Mouse (Mus musculus) right cerebral cortex, postnatal 14 days (tissue): ENCODE measurements around the gene Sytl3.

Experiments used
- DNase-seq: peaks from one replicate; pipeline ENCODE4 v3.0.0; 2022

Gene Sytl3

DNA sequence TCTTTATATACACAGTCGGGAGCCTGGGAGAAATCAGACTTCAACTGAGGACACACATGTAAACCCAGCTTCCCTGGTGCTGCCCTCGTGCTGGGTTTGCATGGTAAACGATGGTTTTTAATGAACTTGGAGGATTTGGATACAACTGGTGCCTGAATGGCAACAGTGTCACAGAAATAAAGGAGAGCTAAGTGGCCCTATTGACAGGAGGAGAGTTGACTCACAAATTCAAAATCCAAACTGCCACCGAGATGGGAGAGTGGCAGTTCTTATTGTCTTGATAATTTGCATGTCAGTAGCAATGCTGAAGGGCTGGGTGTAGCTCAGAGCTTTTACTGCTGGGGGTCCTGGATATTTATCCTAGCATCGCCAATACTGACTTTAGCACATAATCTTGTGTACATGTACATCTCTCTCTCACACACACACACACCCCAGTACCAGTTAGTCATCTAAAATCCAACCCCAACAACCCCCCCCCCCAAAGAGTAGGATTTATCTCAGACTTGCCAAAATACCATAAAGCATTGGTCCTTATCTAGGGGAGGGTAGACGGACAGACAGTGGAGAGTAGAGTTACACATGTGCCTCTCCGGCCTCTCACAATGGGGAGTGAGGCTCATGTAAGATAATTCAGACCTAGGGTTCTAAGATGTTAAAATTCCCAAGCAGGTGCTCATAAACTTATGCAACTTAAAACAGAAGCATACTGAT is 104.8 kb downstream of the Sytl3 start:
- no peak for DNase-seq

DNA sequence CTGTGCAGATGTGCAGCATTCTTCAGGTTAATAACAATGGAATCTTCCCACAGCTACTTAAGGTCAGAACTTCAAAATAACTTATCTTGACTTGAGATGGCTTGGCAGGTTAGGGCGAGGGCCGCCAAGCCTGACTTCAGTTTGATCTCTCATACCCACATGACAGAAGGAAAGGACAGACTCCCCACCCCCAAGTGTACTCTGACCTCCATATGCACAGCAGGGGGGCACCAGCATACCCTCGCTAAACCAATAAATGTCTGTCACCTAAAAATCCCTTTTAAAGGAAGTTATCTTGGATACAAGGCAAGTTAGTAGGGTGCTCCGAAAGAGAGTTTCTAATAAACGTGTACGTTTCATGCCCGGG is 105.3 kb downstream of the Sytl3 start:
- DNase-seq: no peak

DNA sequence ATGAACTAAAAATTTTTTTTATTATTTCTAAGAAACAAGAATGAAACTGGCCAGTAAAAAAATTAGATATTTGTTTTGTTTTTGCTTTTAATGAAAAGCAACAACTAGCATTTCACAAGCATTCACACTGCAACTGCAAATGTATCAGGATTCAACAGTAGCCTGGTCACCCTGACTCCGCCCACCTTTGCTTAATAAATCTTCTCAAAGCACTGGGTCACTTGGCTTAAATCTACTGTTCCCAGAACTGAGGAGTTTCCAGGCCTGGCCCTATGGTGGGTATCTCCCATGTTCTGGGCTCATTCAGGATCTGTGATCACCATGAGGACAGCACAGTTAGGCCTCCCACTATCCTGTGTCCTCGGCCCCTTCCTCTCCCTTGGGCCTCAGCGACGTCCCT is 105.8 kb downstream of the Sytl3 start:
- DNase-seq: no peak

DNA sequence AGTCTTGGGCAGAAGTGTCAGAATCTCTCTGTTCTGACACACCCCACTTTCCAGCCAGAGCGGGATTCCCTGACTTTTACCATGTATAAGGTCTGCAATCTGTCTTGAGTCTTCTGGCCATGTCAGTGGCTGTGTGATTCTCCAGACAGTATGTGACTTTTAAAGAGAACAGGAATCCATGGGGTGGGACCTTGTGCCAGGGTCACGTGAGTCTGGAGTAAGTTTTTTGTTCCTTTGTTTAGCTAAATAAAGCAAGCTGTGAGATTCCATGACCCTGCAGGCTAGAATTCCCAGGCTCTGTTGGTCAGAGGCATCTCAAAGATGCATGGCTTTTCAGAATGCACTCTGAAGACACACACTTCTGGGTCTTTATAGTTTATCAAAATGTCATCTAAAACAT is 107.0 kb downstream of the Sytl3 start:
- DNase-seq: no peak

DNA sequence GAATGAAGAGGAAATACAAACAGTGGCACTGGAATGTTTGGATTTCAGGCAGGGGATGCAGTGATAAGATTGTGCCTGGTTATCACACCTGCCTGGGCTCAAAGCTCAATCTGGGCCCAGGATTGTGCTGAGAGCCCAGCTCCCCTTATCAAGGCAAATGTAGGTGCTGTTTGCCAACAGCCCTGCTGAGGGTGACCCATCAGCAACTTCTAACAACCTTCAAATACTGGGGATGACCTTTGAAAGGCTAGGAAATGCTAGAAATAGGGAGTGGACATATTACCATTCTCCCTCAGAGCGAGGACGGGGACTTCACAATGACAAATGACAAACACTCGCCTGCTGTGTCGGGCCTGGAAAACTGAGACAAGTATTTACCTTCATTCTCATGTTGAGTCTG is 107.9 kb downstream of the Sytl3 start:
- no peak for DNase-seq

DNA sequence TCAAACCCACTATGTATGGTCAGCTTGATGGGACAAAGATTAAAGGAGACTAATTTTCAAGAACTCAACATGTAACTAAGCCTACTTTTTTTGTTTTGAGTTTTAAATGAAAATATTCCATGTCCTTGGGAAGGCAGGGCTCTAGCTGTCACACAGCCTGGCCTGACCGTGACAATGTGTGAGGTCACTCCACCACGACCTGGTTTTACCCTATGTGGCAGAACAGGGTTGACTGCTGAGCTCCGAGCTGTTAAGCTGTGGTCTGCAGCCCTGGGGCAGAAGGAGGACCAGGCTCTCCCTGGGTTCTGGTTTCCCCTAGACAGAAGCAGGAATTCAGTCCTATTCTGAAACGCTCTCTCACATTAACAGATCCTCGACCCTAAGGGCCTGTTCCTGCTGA is 108.9 kb downstream of the Sytl3 start:
- no peak for DNase-seq

DNA sequence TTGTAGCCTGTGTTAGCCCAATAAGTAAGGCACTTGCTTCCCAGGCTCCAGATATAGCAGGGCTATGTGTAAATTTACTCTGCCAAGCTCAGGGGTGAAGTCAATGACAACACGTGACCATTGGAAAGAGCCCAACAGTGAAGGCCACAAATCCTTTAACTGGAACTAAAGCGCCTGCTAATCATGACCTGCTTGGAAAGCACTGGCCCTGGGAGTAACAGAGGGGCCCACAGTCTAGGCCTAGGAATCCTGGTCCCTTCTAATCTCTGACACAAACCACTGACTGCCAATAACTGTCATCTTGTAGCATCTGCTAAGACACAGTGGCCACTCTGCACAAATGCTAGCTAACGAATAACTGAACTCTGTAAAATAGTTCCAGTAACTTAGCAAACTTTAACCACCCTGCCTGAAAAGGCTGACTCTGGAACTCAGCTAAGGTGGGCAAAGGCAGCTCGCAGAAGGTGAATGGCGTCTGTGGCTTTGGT is 109.5 kb downstream of the Sytl3 start:
- DNase-seq: no peak

DNA sequence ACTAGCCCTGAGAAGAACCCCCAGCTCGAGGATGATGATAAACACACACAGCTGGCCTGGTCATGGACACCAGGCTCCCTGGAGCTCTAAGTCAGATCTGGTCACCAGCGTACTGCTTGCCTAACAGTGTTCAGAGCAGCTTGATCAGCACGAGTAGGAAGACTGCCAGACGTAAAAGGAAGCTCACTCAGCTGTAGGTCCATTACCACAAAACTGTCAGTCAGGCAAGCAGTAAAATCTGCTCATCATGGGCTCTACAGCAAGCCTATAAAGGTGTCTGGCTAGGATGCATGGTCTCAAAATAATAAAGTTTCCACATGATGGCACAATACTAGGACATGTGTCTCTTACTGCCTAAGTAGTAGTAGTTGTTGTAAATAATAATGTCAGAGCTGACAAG is 110.7 kb downstream of the Sytl3 start:
- DNase-seq: no peak

DNA sequence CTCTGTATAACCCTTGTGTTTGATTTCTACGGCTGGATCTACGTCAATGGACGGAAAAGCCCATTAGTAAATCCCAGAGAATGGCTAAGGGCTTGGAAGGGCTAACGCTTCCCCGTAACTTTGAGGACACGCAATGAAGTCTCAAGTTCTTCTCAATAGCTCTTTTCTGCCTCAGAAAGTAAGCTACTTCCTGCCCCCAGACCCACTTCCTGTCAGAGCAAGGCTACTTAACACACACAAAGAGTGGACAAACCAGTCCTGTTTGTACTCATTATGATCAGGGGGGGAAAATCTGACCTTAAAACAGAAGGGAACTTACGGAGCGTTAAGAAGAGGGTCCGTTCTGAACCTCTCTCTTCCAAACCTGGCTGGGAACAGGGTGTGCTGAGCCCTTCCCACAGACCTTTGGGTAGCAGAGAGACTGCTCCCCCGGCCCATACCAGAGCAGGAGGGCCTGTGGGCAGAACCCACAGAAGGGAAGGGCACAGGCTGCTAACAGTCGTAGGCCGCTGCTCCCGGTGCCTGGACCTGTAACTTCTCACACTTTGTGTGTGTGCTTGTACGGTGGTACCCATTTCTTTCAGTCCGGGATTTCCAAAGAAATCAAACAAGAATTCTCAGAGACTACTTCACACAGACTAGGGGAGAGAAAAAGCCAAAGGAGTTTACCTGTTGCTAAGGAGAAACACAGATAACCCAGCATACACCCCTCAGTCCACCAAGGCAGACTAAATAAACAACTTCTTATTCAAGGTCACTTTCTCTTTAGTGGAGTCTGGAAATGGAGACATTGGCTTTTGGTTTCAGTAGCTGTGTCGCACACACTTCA is 113.0 kb downstream of the Sytl3 start:
- no peak for DNase-seq

DNA sequence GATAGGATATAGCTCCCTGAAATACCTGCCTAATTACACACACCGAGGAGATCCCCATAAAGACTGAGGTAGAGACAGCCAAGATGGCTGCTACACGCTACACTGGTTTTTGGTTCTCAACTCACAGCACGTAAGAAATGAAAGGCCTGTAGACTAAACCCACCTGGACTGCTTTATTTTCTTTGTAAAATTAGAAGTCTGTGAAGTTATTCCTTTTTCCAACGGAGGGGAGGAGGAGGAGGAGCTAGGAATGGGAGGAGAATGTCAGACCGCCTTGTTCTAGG is 113.5 kb downstream of the Sytl3 start:
- DNase-seq: no peak

DNA sequence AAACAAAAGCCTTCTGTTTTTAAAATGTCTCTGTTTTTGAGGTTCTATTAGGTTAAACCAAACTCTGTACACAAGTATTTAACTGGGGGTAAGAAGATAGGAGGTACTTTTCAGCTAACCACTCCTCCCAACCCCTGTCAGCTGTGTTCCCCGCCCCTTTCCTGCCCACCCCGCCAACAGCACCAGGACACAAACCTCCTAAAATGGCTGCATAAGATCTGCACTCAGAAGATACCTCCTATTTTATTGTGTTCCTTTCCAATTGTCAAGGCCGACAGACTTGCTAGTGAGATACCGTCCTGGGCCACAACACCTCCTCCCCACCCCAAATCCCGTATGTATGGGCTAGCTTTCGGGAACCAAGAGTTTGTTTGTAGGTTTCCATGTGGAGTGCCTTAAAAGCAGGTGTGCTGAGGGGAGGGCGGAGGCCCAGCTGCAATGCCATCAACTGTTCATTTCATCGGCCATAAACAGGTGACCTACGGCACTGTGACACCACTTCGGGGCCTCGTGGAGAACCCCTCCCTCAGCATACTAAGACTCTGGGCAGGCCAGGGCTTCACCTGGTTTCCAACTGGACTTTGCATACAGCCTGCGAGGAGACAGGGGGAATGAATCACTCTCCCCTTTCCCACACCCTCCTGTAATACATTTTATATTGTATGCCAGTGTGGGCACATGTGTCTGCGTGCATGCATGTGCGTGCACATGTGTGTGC is 114.5 kb downstream of the Sytl3 start:
- DNase-seq: no peak

DNA sequence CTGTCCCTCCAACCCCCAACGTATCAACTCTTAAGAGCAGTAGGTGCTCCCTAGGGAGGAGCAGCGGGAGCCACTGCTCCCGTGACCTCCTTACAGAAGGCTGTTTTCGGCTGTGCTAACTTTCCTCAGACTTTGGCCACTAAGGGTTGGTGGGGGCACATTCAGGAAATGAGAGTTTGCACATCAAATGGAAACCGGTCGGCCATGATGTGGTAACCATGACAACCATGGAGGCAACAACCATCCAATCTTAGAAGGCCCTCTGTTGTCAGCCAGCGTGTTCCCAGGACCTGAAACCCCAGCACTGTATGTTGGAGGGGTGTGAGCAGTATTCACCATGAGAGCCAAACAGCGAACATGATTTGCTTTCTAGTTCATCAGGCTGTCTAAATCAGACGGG is 116.3 kb downstream of the Sytl3 start:
- DNase-seq: no peak

DNA sequence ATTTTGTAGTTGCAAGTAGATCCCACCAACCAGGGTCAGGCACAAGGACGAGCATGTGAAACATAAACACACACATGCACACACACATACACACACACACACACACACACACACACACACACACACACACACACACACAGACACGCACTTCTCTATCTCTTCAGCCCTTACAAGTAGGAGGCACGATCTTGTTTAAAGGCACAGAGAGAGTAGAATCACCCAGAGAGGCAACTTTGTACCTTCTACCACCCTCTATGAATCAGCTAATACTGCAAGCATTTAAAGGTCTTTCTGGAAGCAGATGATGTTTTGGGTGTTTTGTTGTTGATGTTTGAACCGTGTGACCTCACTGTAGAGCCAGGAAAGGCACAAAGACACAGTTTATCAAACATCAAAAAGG is 116.8 kb downstream of the Sytl3 start:
- no peak for DNase-seq

DNA sequence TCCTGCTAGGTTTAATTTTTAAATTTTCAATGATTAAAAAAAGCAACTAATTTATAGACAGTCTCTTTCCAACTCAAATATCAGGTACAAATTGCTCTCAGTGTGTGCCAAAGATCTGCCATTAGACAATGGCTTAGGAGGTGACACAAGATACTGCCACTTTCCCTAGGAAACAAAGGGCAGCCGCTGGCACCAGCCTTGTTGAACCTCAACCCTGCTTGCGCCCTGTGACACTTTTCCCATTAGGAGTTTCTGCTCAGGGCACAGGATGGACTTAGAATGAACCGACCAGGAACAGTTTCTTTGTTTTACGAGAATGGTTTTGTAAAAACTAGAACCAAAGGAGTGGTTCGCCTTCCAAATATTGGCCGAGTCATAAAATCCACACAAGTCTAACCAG is 117.2 kb downstream of the Sytl3 start:
- no peak for DNase-seq

DNA sequence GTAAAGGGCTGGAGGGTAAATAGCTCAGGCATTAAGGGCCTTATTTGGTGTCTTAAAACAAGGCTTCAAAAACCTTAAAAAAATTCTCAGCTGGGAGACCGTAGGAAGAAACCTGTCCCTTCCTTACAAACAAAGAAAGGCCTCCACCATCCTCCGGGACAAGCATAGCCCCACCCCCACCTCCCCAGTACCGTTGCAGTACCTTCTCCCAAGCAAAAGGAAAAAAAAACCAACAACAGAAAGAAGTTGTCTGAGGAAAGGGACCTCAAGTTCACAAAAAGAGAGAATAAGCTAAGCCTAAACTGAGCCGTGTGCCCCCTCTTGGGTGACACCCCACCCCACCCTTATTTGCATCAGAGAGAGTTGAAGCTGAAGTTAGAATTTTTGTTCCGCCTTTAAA is 117.7 kb downstream of the Sytl3 start:
- no peak for DNase-seq

DNA sequence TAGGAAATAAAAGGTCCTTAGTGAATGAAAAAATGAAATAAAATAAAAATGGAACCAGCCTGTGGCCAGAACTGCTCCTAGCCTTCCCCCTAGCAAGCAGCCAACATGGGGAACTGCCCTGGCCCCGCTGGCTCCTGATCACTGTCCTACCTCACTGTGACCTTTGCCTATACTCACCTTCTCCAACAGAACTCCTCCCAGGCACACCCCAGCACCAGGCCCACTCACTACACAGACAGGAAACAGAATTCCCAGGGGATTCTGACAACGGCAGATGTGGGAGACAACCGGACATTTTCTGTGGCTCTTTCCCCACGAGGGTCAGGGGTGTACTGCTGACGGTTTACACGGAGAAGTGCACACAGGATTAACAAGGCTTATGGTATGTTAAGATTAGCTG is 118.2 kb downstream of the Sytl3 start:
- no peak for DNase-seq

DNA sequence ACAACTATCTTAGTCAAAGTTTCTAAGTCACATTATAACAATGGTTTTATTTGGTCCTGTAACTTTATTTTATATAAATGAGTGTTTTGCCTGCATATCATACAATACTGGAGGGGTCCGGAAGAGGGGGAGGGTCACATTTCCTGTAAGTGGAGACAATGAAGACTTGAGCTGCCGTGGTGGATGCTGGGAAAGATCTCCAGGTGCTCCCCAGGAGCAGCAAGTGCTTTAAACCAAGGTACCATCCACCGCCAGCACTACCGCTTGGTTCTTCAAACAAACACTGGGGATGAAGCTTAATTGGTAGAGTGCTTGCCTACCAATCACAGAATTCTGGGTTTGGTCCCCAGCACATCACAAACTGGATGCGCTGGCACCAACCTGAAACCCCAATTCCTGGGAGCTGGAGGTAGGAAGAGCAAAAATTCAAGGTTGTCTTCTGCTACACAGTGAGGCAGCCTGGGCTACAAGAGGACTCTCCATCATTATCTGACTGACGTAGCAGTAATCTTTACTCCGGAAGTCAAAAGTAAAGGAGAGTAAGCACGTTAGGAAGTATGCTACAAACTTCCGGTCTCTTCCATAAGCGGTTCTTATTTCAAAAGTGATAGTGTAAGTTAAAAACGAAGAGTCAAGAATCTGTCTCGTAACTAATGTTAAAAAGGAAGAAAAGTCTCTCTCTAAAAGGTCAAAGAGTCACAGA is 118.9 kb downstream of the Sytl3 start:
- no peak for DNase-seq

DNA sequence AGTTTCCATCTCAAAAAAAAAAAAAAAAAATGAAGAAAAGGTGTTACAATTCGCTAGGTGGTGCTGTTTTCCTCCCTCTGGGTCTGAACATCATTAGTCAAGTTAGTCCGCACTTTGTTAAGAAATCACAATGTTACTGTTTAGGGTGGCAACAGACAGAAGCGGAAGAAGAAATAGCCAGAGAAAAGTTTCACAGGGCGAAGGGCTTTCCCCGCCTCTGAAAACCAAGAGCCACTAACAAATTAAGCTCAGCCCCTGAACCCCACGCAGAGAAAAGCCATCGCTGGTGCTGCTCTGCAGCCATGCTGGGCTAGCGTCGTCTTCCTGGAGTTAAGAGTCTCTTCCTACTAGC is 119.4 kb downstream of the Sytl3 start:
- DNase-seq: no peak

DNA sequence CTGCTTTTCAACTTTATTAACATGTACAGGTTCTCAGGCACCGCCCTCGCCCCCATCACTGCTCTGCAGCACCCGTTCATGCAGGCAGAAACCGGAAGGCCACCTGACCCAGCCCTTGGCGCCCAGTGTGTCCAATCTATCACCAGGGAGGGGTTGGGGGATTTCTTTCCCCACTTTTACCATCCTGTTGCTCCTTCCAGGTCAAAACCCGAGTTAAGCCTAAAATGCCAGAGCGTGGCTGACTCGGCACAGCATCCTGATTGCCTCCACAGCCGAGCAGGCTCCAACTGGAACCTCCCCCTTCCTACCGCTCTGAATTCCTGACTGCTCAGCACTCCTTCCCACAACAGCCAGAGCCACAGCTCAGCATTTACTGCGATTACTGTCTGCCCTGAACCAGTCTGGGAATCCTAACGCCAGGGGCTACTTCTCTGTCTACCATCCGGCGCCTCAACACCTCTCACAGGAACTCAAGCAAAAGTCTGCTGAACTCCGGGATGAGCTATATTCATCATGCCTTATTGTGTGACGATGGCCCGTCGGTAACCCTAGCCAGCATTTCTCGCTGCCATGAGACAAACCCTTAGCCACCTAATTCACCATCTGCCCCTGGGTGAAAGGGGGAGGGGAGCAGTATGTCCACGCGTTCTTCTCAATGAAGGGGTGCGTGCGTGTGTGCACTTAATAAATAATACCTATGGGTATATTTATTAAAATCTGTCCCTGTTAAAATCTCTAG is 120.0 kb downstream of the Sytl3 start:
- no peak for DNase-seq

DNA sequence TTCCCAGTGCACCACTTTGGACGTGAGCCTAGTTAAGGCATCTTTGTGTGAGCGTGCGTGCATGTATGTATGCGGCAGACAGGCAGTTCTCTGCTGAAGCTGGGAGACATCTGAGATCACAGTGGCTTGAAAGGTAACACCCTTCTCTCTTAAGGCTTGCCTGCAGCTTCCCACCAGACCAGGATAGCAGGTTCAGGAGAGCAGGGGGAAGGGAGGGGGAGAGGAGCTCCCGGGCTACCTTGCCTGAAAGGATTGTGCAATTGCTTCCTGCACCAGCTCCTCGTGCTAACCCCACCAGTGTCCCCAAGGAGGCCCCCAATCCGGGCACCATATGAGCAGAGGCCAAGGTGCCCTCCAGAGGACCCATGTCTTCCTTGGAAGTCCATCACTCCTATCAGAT is 120.7 kb downstream of the Sytl3 start:
- DNase-seq: no peak

DNA sequence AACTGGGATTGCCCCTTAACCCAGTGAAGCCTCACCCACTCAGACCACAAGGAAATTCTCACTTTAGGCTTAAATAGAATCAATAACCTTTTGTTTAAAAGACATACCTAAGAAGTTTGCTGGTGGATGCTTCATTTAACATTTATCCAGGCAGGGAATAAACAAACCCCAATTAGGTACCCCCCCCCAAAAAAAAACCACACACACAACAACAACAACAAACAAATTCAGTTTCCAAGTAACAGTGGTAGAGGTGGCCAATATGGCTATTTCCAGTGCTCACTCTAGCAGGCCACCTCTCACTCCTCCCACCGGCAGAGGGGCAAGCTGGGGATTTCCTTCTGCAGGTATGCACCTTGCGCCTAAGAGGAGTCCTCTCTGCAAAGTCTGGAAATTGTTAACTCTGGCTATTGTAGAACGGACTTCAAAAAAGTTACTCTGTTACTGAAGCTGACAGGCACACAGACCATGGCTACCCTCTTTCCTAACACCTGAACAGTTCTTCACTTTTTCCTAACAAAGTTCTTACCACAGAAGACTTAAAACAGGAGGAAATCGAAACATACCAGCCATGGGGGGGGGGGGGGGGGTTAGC is 121.7 kb downstream of the Sytl3 start:
- DNase-seq: no peak

DNA sequence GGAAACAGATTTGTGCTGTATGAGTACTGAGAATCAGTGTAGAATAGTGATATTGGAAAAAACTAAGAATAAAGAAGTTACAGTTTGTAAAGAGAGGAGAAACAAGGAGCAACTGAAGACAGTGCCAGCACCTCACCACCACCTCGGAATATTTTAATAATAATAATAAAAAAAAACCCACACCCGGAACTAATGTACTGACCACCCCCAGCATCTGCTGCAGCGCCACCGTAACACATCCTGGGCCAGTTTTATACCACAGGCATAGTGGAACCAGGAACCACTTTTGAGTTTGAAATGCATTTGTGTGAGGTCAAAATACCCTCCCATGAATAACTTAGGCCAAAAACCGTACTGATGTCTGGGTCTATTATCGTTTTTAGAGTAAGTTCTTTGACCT is 122.4 kb downstream of the Sytl3 start:
- DNase-seq: no peak
